Mouse (Mus musculus): ENCODE data around the gene Zfand2a. TPM values are rescaled to one million over a fixed set of nuclear protein-coding genes. Genes with fewer than 3 reads are reported as not detected.

The Zfand2a gene
- total RNA-seq, 1 experiment, result 17.4 TPM

DNA sequence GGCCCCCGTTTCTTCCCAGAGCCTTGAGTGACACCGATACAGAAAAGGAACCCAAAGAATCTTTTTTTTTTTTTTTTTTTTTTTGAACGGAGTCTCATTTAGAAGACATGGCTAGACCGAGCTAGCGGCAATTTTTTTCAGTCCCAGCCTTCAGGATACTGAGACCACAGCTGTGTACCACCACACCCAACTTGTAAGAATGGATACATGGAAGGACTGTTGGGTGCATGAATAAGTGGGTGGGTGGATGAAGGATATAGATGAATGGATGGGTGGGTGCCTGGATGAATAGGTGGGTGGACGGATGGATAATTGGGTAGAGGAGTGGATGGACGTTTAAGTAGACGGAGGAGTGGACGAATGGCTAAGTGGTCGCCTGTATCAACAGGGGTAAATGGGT, 24.4 kb downstream of the Zfand2a start:
- Histone ChIP-seq H3K27ac (ENCODE audit: insufficient read depth, low read depth, low read length, poor library complexity, severe bottlenecking) (no peak overlapping the region), H3K4me3 (ENCODE audit: insufficient read depth in 1 of 2, low read depth in 1 of 2, low read length in 2 of 2, poor library complexity in 1 of 2, severe bottlenecking in 1 of 2) (peak overlapping the region; percentile 81 to 86), H3K36me3 (ENCODE audit: control insufficient read depth, insufficient read depth, low read length, poor library complexity, severe bottlenecking) (peaks cover 11% of the 10 kb centered on the region), H3K9ac (ENCODE audit: insufficient read depth, low read depth, low read length, poor library complexity, severe bottlenecking) (peak overlapping the region; percentile 87), H3K4me1 (ENCODE audit: control insufficient read depth in 2 of 2, insufficient read depth in 2 of 2, low read length in 2 of 2, poor library complexity in 1 of 2) (no peaks in the 10 kb centered on the region), H3K9me3 (ENCODE audit: control insufficient read depth, insufficient read depth, low read depth, low read length) (no peaks in the 10 kb centered on the region)
- in situ Hi-C loops (cut with MboI; ENCODE audit: low sequenced_read_pairs in 2 of 2, unreplicated experiment in 2 of 2), result no loop called here
- TF ChIP-seq ZNF384 (IDR thresholded peaks at IDR 0.05; ENCODE audit: low read depth, low read length) (no peak), HCFC1 (IDR thresholded peaks at IDR 0.05; ENCODE audit: borderline replicate concordance, insufficient read depth, low read length) (no peak), MAFK (IDR thresholded peaks at IDR 0.05; ENCODE audit: insufficient read depth, low read depth, low read length) (no peak), CHD2 (IDR thresholded peaks at IDR 0.05; ENCODE audit: low read depth, low read length) (no peak), ZC3H11A (IDR thresholded peaks at IDR 0.05; ENCODE audit: borderline replicate concordance, low read depth, low read length) (no peak)
- DNase-seq (ENCODE audit: low read depth, low spot score), result no peak

- peaks cover 21% of the 10 kb centered on the region for H3K36me3 ChIP-seq (ENCODE audit: control insufficient read depth, insufficient read depth, low read length, poor library complexity, severe bottlenecking)
- no peak for TF ChIP-seq ZC3H11A (IDR thresholded peaks at IDR 0.05; ENCODE audit: borderline replicate concordance, low read depth, low read length)
- no peak for TF ChIP-seq HCFC1 (IDR thresholded peaks at IDR 0.05; ENCODE audit: borderline replicate concordance, insufficient read depth, low read length)
- TF ChIP-seq MAFK (IDR thresholded peaks at IDR 0.05; ENCODE audit: insufficient read depth, low read depth, low read length), result no peak
- TF ChIP-seq ZNF384 (IDR thresholded peaks at IDR 0.05; ENCODE audit: low read depth, low read length), result no peak
- TF ChIP-seq CHD2 (IDR thresholded peaks at IDR 0.05; ENCODE audit: low read depth, low read length), result no peak
- DNase-seq (ENCODE audit: low read depth, low spot score), result no peak
- H3K4me3 ChIP-seq (ENCODE audit: insufficient read depth in 1 of 2, low read depth in 1 of 2, low read length in 2 of 2, poor library complexity in 1 of 2, severe bottlenecking in 1 of 2), result no peak overlapping the region
- H3K27ac ChIP-seq (ENCODE audit: insufficient read depth, low read depth, low read length, poor library complexity, severe bottlenecking), result no peak overlapping the region
- in situ Hi-C loops (cut with MboI; ENCODE audit: low sequenced_read_pairs in 2 of 2, unreplicated experiment in 2 of 2), result no loop called here
- H3K4me1 ChIP-seq (ENCODE audit: control insufficient read depth in 2 of 2, insufficient read depth in 2 of 2, low read length in 2 of 2, poor library complexity in 1 of 2), result no peaks in the 10 kb centered on the region
- no peak overlapping the region for H3K9ac ChIP-seq (ENCODE audit: insufficient read depth, low read depth, low read length, poor library complexity, severe bottlenecking)
- H3K9me3 ChIP-seq (ENCODE audit: control insufficient read depth, insufficient read depth, low read depth, low read length), result no peaks in the 10 kb centered on the region
Observed at GRCm38 (mm10) chr5:139457241-139457640, 27.1 kb downstream of the Zfand2a start.

GRCm38 (mm10) chr5:139455166-139455565, 29.2 kb downstream of the Zfand2a start:
- no peak overlapping the region; the same call in 1 of the 2 replicates for H3K27ac ChIP-seq (ENCODE audit: insufficient read depth, low read depth, low read length, poor library complexity, severe bottlenecking)
- in situ Hi-C loops (cut with MboI; ENCODE audit: low sequenced_read_pairs in 2 of 2, unreplicated experiment in 2 of 2), result no loop called here
- H3K4me1 ChIP-seq (ENCODE audit: control insufficient read depth in 2 of 2, insufficient read depth in 2 of 2, low read length in 2 of 2, poor library complexity in 1 of 2), result no peaks in the 10 kb centered on the region
- no peak overlapping the region for H3K9ac ChIP-seq (ENCODE audit: insufficient read depth, low read depth, low read length, poor library complexity, severe bottlenecking)
- H3K36me3 ChIP-seq (ENCODE audit: control insufficient read depth, insufficient read depth, low read length, poor library complexity, severe bottlenecking), result peaks cover 25% of the 10 kb centered on the region
- H3K4me3 ChIP-seq (ENCODE audit: insufficient read depth in 1 of 2, low read depth in 1 of 2, low read length in 2 of 2, poor library complexity in 1 of 2, severe bottlenecking in 1 of 2), result no peak overlapping the region
- H3K9me3 ChIP-seq (ENCODE audit: control insufficient read depth, insufficient read depth, low read depth, low read length), result no peaks in the 10 kb centered on the region
- TF ChIP-seq HCFC1 (IDR thresholded peaks at IDR 0.05; ENCODE audit: borderline replicate concordance, insufficient read depth, low read length) (no peak), CHD2 (IDR thresholded peaks at IDR 0.05; ENCODE audit: low read depth, low read length) (no peak), MAFK (IDR thresholded peaks at IDR 0.05; ENCODE audit: insufficient read depth, low read depth, low read length) (no peak), ZNF384 (IDR thresholded peaks at IDR 0.05; ENCODE audit: low read depth, low read length) (no peak), ZC3H11A (IDR thresholded peaks at IDR 0.05; ENCODE audit: borderline replicate concordance, low read depth, low read length) (no peak)
- no peak for DNase-seq (ENCODE audit: low read depth, low spot score)

DNA sequence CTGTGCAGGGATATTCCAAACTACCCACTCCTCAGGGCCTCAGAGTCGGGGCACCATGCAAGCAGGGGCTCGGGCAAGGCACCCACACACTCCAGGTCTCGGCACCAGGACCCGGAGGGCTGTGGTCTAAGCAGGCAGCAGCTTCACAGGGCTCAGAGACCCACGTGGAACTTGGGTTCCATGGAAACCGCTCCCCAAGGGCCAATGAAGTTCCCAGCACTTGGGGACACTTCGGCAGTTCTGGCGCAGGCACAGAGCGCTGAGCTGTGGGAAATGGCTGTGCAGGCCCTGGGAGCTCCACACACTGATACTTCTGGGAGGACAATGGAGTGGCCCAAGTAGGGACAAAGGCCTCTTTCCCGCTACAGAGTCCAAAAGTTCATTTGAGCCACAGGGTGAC, 31.3 kb downstream of the Zfand2a start:
- Histone ChIP-seq H3K9ac (ENCODE audit: insufficient read depth, low read depth, low read length, poor library complexity, severe bottlenecking) (no peak overlapping the region), H3K27ac (ENCODE audit: insufficient read depth, low read depth, low read length, poor library complexity, severe bottlenecking) (no peak overlapping the region), H3K4me1 (ENCODE audit: control insufficient read depth in 2 of 2, insufficient read depth in 2 of 2, low read length in 2 of 2, poor library complexity in 1 of 2) (no peaks in the 10 kb centered on the region), H3K36me3 (ENCODE audit: control insufficient read depth, insufficient read depth, low read length, poor library complexity, severe bottlenecking) (peaks cover 25% of the 10 kb centered on the region), H3K4me3 (ENCODE audit: insufficient read depth in 1 of 2, low read depth in 1 of 2, low read length in 2 of 2, poor library complexity in 1 of 2, severe bottlenecking in 1 of 2) (no peak overlapping the region), H3K9me3 (ENCODE audit: control insufficient read depth, insufficient read depth, low read depth, low read length) (no peaks in the 10 kb centered on the region)
- DNase-seq (ENCODE audit: low read depth, low spot score), result no peak
- TF ChIP-seq ZC3H11A (IDR thresholded peaks at IDR 0.05; ENCODE audit: borderline replicate concordance, low read depth, low read length), result no peak
- no peak for TF ChIP-seq ZNF384 (IDR thresholded peaks at IDR 0.05; ENCODE audit: low read depth, low read length)
- TF ChIP-seq MAFK (IDR thresholded peaks at IDR 0.05; ENCODE audit: insufficient read depth, low read depth, low read length), result no peak
- TF ChIP-seq HCFC1 (IDR thresholded peaks at IDR 0.05; ENCODE audit: borderline replicate concordance, insufficient read depth, low read length), result no peak
- TF ChIP-seq CHD2 (IDR thresholded peaks at IDR 0.05; ENCODE audit: low read depth, low read length), result no peak
- in situ Hi-C loops (cut with MboI; ENCODE audit: low sequenced_read_pairs in 2 of 2, unreplicated experiment in 2 of 2), result no loop called here

DNA sequence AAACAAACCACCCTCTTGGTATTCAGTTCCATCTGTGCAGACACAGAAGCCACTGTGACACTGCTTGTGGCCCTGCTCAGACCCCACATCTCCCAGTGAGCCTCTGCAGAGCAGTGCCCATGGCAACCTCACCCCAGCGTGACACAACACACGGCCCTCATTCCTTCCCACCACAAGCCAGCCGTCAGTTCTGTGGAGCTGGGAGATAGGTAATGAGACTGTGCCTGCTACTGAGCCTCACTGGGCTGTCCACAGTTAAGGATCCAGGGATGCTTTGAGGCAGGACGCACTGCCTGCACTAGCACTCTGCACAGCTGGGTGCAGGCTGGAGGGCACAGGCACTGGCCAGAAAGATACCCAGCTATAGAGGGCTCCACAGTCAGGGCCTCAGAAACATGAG, 34.4 kb downstream of the Zfand2a start:
- Histone ChIP-seq H3K4me1 (ENCODE audit: control insufficient read depth in 2 of 2, insufficient read depth in 2 of 2, low read length in 2 of 2, poor library complexity in 1 of 2) (peaks cover 0 to 11% of the 10 kb centered on the region in 2 experiments; a peak in 2 of 4 replicates), H3K27ac (ENCODE audit: insufficient read depth, low read depth, low read length, poor library complexity, severe bottlenecking) (no peak overlapping the region), H3K4me3 (ENCODE audit: insufficient read depth in 1 of 2, low read depth in 1 of 2, low read length in 2 of 2, poor library complexity in 1 of 2, severe bottlenecking in 1 of 2) (no peak overlapping the region), H3K9me3 (ENCODE audit: control insufficient read depth, insufficient read depth, low read depth, low read length) (no peaks in the 10 kb centered on the region), H3K36me3 (ENCODE audit: control insufficient read depth, insufficient read depth, low read length, poor library complexity, severe bottlenecking) (peaks cover 14% of the 10 kb centered on the region), H3K9ac (ENCODE audit: insufficient read depth, low read depth, low read length, poor library complexity, severe bottlenecking) (no peak overlapping the region)
- TF ChIP-seq ZC3H11A (IDR thresholded peaks at IDR 0.05; ENCODE audit: borderline replicate concordance, low read depth, low read length) (no peak), ZNF384 (IDR thresholded peaks at IDR 0.05; ENCODE audit: low read depth, low read length) (no peak), HCFC1 (IDR thresholded peaks at IDR 0.05; ENCODE audit: borderline replicate concordance, insufficient read depth, low read length) (no peak), MAFK (IDR thresholded peaks at IDR 0.05; ENCODE audit: insufficient read depth, low read depth, low read length) (no peak), CHD2 (IDR thresholded peaks at IDR 0.05; ENCODE audit: low read depth, low read length) (no peak)
- DNase-seq (ENCODE audit: low read depth, low spot score), result no peak
- in situ Hi-C loops (cut with MboI; ENCODE audit: low sequenced_read_pairs in 2 of 2, unreplicated experiment in 2 of 2), result no loop called here
